Mouse (Mus musculus): ENCODE measurements around the gene Slc16a7. TPM values are rescaled to one million over a fixed set of nuclear protein-coding genes. Genes with fewer than 3 reads are reported as not detected.

The Slc16a7 gene
- polyA plus RNA-seq, 1 experiment from 2014 or later = 10.1 TPM

GRCm38 (mm10) chr10:125348171-125348570 lies 41.1 kb downstream of the Slc16a7 start:
- Histone ChIP-seq H3K9ac (no peak overlapping the region), H3K4me1 (no peaks in the 10 kb centered on the region)
- 76% methylated on average over 3 of the region's 3 CpGs for WGBS

GRCm38 (mm10) chr10:125347149-125347548 lies 42.1 kb downstream of the Slc16a7 start:
- WGBS = 85% methylated on average over 6 of the region's 6 CpGs
- Histone ChIP-seq H3K4me1 (no peaks in the 10 kb centered on the region), H3K9me3 (no peaks in the 10 kb centered on the region), H3K27ac (no peak overlapping the region), H3K4me2 (no peak overlapping the region), H3K4me3 (replicated peaks) (no peak overlapping the region), H3K36me3 (no peaks in the 10 kb centered on the region), H3K27me3 (replicated peaks) (no peaks in the 10 kb centered on the region), H3K9ac (no peak overlapping the region)
- no peak for ATAC-seq (ENCODE audit: insufficient read depth, low FRiP score, low read depth)

More at GRCm38 (mm10) chr10:125348171-125348570, 41.1 kb downstream of the Slc16a7 start:
- H3K4me3 ChIP-seq (replicated peaks) = no peak overlapping the region
- no peaks in the 10 kb centered on the region for H3K9me3 ChIP-seq
- no peak overlapping the region for H3K4me2 ChIP-seq
- no peak for ATAC-seq (ENCODE audit: insufficient read depth, low FRiP score, low read depth)
- no peak overlapping the region for H3K27ac ChIP-seq
- no peaks in the 10 kb centered on the region for H3K36me3 ChIP-seq
- no peaks in the 10 kb centered on the region for H3K27me3 ChIP-seq (replicated peaks)

- Histone ChIP-seq H3K36me3 (no peaks in the 10 kb centered on the region), H3K4me1 (no peaks in the 10 kb centered on the region), H3K9ac (no peak overlapping the region), H3K4me3 (replicated peaks) (no peak overlapping the region), H3K9me3 (no peaks in the 10 kb centered on the region), H3K4me2 (no peak overlapping the region), H3K27me3 (replicated peaks) (no peaks in the 10 kb centered on the region), H3K27ac (no peak overlapping the region)
- ATAC-seq (ENCODE audit: insufficient read depth, low FRiP score, low read depth) = peak; percentile 39; the same call in 1 of the 2 replicates
- 64% methylated on average over 4 of the region's 4 CpGs for WGBS
Observed at GRCm38 (mm10) chr10:125346364-125346763, 42.9 kb downstream of the Slc16a7 start.

DNA sequence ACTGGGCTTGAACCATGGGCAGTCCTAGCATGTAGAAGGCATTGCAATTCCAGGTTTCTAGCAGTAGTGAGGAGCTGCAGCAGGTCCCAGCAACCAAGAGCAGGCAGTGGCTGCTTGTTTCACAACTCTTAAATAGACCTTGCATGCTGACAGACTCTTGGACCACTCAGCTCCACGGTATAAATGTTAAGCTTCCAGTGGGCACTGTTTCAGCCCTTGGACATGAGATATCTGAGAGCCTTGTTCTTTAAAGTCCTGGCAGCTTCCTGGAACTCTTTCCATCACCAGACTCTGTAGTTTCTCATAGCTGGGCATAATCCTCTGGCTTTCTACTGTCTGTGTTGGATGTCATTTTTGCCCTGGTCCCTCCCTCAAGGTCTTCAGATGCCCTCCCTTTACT lies 43.7 kb downstream of the Slc16a7 start:
- H3K9me3 ChIP-seq = no peaks in the 10 kb centered on the region
- no peak overlapping the region for H3K4me2 ChIP-seq
- no peak overlapping the region for H3K27ac ChIP-seq
- no peak overlapping the region for H3K9ac ChIP-seq
- H3K27me3 ChIP-seq (replicated peaks) = no peaks in the 10 kb centered on the region
- no peaks in the 10 kb centered on the region for H3K36me3 ChIP-seq
- no peak overlapping the region for H3K4me3 ChIP-seq (replicated peaks)
- H3K4me1 ChIP-seq = no peaks in the 10 kb centered on the region
- ATAC-seq (ENCODE audit: insufficient read depth, low FRiP score, low read depth) = no peak
- 58% methylated on average over 1 of the region's 1 CpGs for WGBS

DNA sequence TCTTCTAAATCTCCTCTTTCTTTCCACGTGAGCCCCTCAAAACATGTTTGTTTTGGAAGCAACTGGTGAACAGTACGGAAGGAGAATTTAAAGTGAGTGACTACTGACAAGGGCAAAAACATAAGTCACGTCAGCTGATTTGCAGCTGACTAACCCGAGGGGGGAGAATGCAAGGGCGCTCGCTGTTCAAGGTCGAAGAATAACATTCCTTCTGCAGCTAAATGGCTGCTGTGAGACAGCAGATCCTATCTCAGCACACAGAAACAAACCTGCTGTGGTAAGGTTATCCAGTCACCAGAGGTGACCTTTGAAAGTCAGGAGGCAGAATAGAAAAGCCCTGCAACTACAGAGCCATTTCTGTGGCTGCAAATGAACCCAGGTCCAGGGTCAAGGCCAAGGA lies 47.1 kb downstream of the Slc16a7 start:
- H3K4me1 ChIP-seq = no peaks in the 10 kb centered on the region
- no peak overlapping the region for H3K4me3 ChIP-seq (replicated peaks)
- H3K36me3 ChIP-seq = no peaks in the 10 kb centered on the region
- H3K27ac ChIP-seq = no peak overlapping the region
- no peak overlapping the region for H3K9ac ChIP-seq
- H3K9me3 ChIP-seq = no peaks in the 10 kb centered on the region
- WGBS = 64% methylated on average over 7 of the region's 7 CpGs
- ATAC-seq (ENCODE audit: insufficient read depth, low FRiP score, low read depth) = no peak
- H3K27me3 ChIP-seq (replicated peaks) = no peaks in the 10 kb centered on the region
- no peak overlapping the region for H3K4me2 ChIP-seq

- Histone ChIP-seq H3K9ac (no peak overlapping the region), H3K4me1 (peaks cover 2% of the 10 kb centered on the region), H3K36me3 (no peaks in the 10 kb centered on the region), H3K4me2 (no peak overlapping the region), H3K27me3 (replicated peaks) (no peaks in the 10 kb centered on the region), H3K9me3 (no peaks in the 10 kb centered on the region), H3K27ac (no peak overlapping the region), H3K4me3 (replicated peaks) (no peak overlapping the region)
- WGBS = 81% methylated on average over 5 of the region's 5 CpGs
- no peak for ATAC-seq (ENCODE audit: insufficient read depth, low FRiP score, low read depth)
Observed at GRCm38 (mm10) chr10:125333799-125334198, 55.5 kb downstream of the Slc16a7 start.

DNA sequence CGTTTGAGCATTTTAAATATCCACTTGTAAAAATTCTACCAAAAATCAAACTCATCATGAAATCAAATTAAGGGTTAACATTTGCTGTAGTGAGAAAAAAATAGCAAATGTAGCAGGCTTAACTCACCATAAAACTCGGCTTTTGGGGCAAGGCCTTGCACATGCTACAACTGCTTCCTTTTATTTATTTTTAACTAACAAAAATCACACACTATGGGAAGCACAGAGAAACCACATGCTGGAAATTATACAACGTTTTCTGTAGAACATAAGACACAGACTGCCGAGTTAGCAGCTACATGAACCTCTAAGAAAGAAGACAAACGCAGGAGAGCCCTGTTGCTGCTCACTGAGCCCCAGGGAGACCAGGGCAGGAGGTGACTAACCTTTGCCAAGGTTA lies 57.9 kb downstream of the Slc16a7 start:
- Histone ChIP-seq H3K4me1 (peaks cover 7% of the 10 kb centered on the region), H3K4me2 (no peak overlapping the region), H3K27me3 (replicated peaks) (no peaks in the 10 kb centered on the region), H3K36me3 (no peaks in the 10 kb centered on the region), H3K9me3 (no peaks in the 10 kb centered on the region), H3K4me3 (replicated peaks) (no peak overlapping the region), H3K9ac (no peak overlapping the region), H3K27ac (peak overlapping the region; percentile 69; the same call in 1 of the 2 replicates)
- ATAC-seq (ENCODE audit: insufficient read depth, low FRiP score, low read depth) = no peak
- 40% methylated on average over 5 of the region's 5 CpGs for WGBS

GRCm38 (mm10) chr10:125328331-125329063 lies 60.8 kb downstream of the Slc16a7 start:
- Histone ChIP-seq H3K4me1 (peaks cover 7% of the 10 kb centered on the region), H3K36me3 (no peaks in the 10 kb centered on the region), H3K4me3 (replicated peaks) (peak overlapping the region; percentile 16; the same call in 1 of the 2 replicates), H3K9ac (no peak overlapping the region), H3K9me3 (no peaks in the 10 kb centered on the region), H3K4me2 (peak overlapping the region; percentile 40), H3K27ac (peak overlapping the region; percentile 31), H3K27me3 (replicated peaks) (no peaks in the 10 kb centered on the region)
- ATAC-seq (ENCODE audit: insufficient read depth, low FRiP score, low read depth) = peak; percentile 75
- WGBS = 11% methylated on average over 16 of the region's 16 CpGs

DNA sequence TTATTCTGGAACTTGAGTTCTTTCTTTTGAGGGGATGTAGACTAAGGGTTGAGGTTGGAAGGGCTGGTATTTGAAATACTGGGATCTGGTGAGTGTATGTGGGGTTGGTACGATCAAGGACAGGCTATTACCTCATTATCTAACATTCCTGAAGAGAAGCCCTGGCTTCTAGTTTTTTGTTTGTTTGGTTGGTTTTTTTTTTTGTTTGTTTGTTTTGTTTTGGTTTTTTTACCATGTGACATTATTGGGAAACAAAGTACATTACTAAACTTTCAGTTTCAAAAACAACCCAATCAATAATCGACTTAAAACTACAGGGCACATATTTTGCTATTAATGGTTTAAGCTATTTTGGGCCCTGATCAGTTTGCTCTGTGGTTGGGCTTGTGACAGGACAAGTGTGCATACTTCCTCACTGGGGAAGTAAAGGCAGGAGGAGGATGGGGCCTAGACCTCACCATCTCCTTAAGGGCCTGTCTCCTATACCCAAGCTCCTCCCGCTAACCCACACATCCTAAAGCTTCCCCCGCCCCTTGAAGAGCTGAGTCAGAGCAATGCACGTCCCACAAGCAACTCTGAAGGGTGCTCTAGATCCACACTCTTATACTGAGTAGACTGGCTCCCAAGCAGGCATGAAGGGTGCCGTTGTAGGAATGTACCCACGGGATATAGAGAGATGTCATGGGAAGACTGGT lies 64.2 kb downstream of the Slc16a7 start:
- ATAC-seq (ENCODE audit: insufficient read depth, low FRiP score, low read depth) = no peak
- H3K4me2 ChIP-seq = no peak overlapping the region
- WGBS = 79% methylated on average over 7 of the region's 7 CpGs

DNA sequence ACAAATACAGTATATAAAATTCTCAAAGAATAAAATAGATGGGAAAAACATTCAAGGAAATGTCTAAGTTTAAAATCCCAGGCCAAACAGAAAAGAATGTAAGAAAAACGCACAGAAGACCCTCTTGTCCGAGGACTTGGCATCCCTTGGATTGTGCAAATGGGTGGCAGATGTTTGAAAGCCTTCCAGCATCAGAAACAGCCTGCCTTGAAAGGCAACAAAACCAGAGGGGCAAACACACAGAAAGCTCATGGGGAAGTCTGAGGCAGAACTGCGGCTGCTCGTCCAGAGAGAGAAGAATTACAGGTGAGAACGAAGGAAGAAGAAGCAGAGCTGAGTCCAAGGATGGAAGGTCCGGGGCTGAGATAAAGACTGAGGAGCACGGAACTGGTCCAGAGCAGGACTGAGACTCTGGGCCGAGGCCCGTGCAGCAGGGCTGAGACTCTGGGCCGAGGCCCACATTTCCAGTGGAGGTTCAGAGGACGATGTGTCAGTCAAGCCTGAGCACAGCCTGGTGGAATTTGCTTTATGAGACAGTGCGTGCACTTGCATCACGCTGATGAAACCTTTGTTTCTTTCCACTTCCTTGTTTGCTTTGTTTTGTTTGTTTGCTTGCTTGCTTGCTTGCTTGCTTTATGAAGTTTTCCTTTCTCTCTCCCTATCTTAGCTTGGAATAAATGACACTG lies 65.0 kb downstream of the Slc16a7 start:
- H3K36me3 ChIP-seq = no peaks in the 10 kb centered on the region
- no peak overlapping the region for H3K27ac ChIP-seq
- no peak overlapping the region for H3K4me2 ChIP-seq
- H3K4me3 ChIP-seq (replicated peaks) = no peak overlapping the region
- H3K27me3 ChIP-seq (replicated peaks) = no peaks in the 10 kb centered on the region
- no peaks in the 10 kb centered on the region for H3K9me3 ChIP-seq
- H3K4me1 ChIP-seq = peaks cover 7% of the 10 kb centered on the region
- WGBS = 83% methylated on average over 13 of the region's 13 CpGs
- no peak for ATAC-seq (ENCODE audit: insufficient read depth, low FRiP score, low read depth)
- no peak overlapping the region for H3K9ac ChIP-seq

More for the DNA sequence above, 64.2 kb downstream of the Slc16a7 start:
- no peak overlapping the region for H3K9ac ChIP-seq
- H3K4me3 ChIP-seq (replicated peaks) = no peak overlapping the region
- no peaks in the 10 kb centered on the region for H3K27me3 ChIP-seq (replicated peaks)
- H3K36me3 ChIP-seq = no peaks in the 10 kb centered on the region
- no peaks in the 10 kb centered on the region for H3K9me3 ChIP-seq
- no peak overlapping the region for H3K27ac ChIP-seq
- H3K4me1 ChIP-seq = peaks cover 7% of the 10 kb centered on the region

DNA sequence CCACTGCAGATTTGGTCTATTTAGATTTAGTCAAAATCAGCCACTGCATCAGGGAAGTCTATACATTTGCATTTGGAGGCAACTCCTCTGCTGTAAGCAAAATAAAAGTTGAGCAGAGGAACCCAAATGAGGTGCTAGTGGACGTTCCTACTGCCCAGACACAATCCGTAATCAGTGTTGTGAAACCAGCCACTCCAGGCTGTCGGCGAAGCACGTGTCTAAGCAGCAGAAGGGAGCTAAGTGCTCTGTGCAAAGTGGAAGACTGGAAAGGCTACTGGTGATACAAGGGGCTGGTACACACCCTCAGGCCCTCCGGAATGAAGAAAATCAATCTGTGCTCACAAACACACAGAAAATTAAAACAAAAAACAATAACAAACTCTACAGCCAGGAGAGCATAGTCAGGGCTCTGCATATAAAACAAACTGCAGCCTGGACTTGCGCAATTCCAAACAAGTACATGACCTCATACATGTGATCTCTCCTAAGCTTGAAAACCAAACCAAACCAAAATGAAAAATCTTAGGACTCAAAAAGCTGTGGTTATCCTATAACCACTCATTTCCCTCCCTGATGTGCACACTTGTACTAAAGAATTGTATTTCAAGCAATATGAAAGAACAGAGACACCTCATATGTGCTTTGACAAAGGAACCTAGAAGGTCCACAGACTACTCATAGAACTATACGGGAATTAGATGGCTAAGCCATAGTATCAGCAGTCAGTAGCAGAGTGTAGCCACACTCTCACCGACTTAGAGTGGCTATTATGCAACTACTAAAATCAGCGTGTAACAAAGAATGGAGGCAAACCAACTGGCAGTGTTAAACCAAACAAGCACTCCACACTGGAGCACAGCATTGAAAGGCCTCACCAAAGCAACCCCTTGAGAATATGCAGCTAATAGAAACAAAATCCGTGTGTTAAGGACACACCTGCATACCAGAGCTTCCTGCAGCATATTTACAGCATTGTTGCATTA lies 67.5 kb downstream of the Slc16a7 start:
- no peak for ATAC-seq (ENCODE audit: insufficient read depth, low FRiP score, low read depth)
- no peak overlapping the region for H3K4me2 ChIP-seq
- no peaks in the 10 kb centered on the region for H3K9me3 ChIP-seq
- no peaks in the 10 kb centered on the region for H3K36me3 ChIP-seq
- H3K4me1 ChIP-seq = no peaks in the 10 kb centered on the region
- no peak overlapping the region for H3K27ac ChIP-seq
- no peak overlapping the region for H3K9ac ChIP-seq
- no peaks in the 10 kb centered on the region for H3K27me3 ChIP-seq (replicated peaks)
- no peak overlapping the region for H3K4me3 ChIP-seq (replicated peaks)
- WGBS = 61% methylated on average over 11 of the region's 11 CpGs
